Mouse (Mus musculus): ENCODE measurements at regions not wholly inside any gene's neighbourhood (a gene's known extent, or its start where the extent isn't known, plus 50 kb on each side); places are given as distances from the start of the nearest gene placed in this dataset.

- no peaks in the 10 kb centered on the region for H3K27me3 ChIP-seq (ENCODE audit: insufficient read depth, low read length)
- TF ChIP-seq CTCF (conservative IDR thresholded peaks at IDR 0.05; ENCODE audit: low read length), result no peak
- TF ChIP-seq NANOG (IDR thresholded peaks at IDR 0.05; ENCODE audit: borderline replicate concordance, low read length), result no peak
- TF ChIP-seq POU5F1 (IDR thresholded peaks at IDR 0.05; ENCODE audit: borderline replicate concordance, low read length), result no peak
- peaks cover 8% of the 10 kb centered on the region for H3K9me3 ChIP-seq (ENCODE audit: low read length)
- no peaks in the 10 kb centered on the region for H3K36me3 ChIP-seq (ENCODE audit: insufficient read depth, low read length)
- H3K4me3 ChIP-seq (replicated peaks; ENCODE audit: low read length), result no peak overlapping the region
- H3K4me1 ChIP-seq (replicated peaks; ENCODE audit: low read depth, low read length), result peaks cover 34% of the 10 kb centered on the region
These were observed 52.0 kb upstream of the 4930432M17Rik start for GRCm38 (mm10) chr3:121618561-121618960.

GRCm38 (mm10) chr3:121618161-121618560 lies 52.4 kb upstream of the 4930432M17Rik start:
- TF ChIP-seq CTCF (conservative IDR thresholded peaks at IDR 0.05; ENCODE audit: low read length), result no peak
- TF ChIP-seq POU5F1 (IDR thresholded peaks at IDR 0.05; ENCODE audit: borderline replicate concordance, low read length), result no peak
- no peak for TF ChIP-seq NANOG (IDR thresholded peaks at IDR 0.05; ENCODE audit: borderline replicate concordance, low read length)
- Histone ChIP-seq H3K36me3 (ENCODE audit: insufficient read depth, low read length) (no peaks in the 10 kb centered on the region), H3K4me3 (replicated peaks; ENCODE audit: low read length) (no peak overlapping the region), H3K27me3 (ENCODE audit: insufficient read depth, low read length) (no peaks in the 10 kb centered on the region), H3K9me3 (ENCODE audit: low read length) (peaks cover 8% of the 10 kb centered on the region), H3K4me1 (replicated peaks; ENCODE audit: low read depth, low read length) (peaks cover 34% of the 10 kb centered on the region)

GRCm38 (mm10) chr3:121617351-121617750 lies 53.2 kb upstream of the 4930432M17Rik start:
- TF ChIP-seq CTCF (conservative IDR thresholded peaks at IDR 0.05; ENCODE audit: low read length) (no peak), POU5F1 (IDR thresholded peaks at IDR 0.05; ENCODE audit: borderline replicate concordance, low read length) (no peak), NANOG (IDR thresholded peaks at IDR 0.05; ENCODE audit: borderline replicate concordance, low read length) (no peak)
- Histone ChIP-seq H3K27me3 (ENCODE audit: insufficient read depth, low read length) (no peaks in the 10 kb centered on the region), H3K36me3 (ENCODE audit: insufficient read depth, low read length) (no peaks in the 10 kb centered on the region), H3K4me3 (replicated peaks; ENCODE audit: low read length) (no peak overlapping the region), H3K9me3 (ENCODE audit: low read length) (peaks cover 8% of the 10 kb centered on the region), H3K4me1 (replicated peaks; ENCODE audit: low read depth, low read length) (peaks cover 34% of the 10 kb centered on the region)

- TF ChIP-seq NANOG (IDR thresholded peaks at IDR 0.05; ENCODE audit: borderline replicate concordance, low read length) (no peak), POU5F1 (IDR thresholded peaks at IDR 0.05; ENCODE audit: borderline replicate concordance, low read length) (no peak), CTCF (conservative IDR thresholded peaks at IDR 0.05; ENCODE audit: low read length) (no peak)
- Histone ChIP-seq H3K9me3 (ENCODE audit: low read length) (peaks cover 8% of the 10 kb centered on the region), H3K36me3 (ENCODE audit: insufficient read depth, low read length) (no peaks in the 10 kb centered on the region), H3K4me1 (replicated peaks; ENCODE audit: low read depth, low read length) (peaks cover 34% of the 10 kb centered on the region), H3K4me3 (replicated peaks; ENCODE audit: low read length) (no peak overlapping the region), H3K27me3 (ENCODE audit: insufficient read depth, low read length) (no peaks in the 10 kb centered on the region)
These were observed 54.5 kb upstream of the 4930432M17Rik start for GRCm38 (mm10) chr3:121616075-121616474.

GRCm38 (mm10) chr3:121614741-121615140 lies 55.8 kb upstream of the 4930432M17Rik start:
- no peaks in the 10 kb centered on the region for H3K27me3 ChIP-seq (ENCODE audit: insufficient read depth, low read length)
- no peak for TF ChIP-seq POU5F1 (IDR thresholded peaks at IDR 0.05; ENCODE audit: borderline replicate concordance, low read length)
- TF ChIP-seq NANOG (IDR thresholded peaks at IDR 0.05; ENCODE audit: borderline replicate concordance, low read length), result no peak
- TF ChIP-seq CTCF (conservative IDR thresholded peaks at IDR 0.05; ENCODE audit: low read length), result no peak
- H3K9me3 ChIP-seq (ENCODE audit: low read length), result peaks cover 8% of the 10 kb centered on the region
- peak overlapping the region; percentile 65 for H3K4me3 ChIP-seq (replicated peaks; ENCODE audit: low read length)
- no peaks in the 10 kb centered on the region for H3K36me3 ChIP-seq (ENCODE audit: insufficient read depth, low read length)
- H3K4me1 ChIP-seq (replicated peaks; ENCODE audit: low read depth, low read length), result peaks cover 32% of the 10 kb centered on the region

GRCm38 (mm10) chr3:121613224-121613623 lies 57.3 kb upstream of the 4930432M17Rik start:
- Histone ChIP-seq H3K4me3 (replicated peaks; ENCODE audit: low read length) (no peak overlapping the region), H3K36me3 (ENCODE audit: insufficient read depth, low read length) (no peaks in the 10 kb centered on the region), H3K4me1 (replicated peaks; ENCODE audit: low read depth, low read length) (peaks cover 29% of the 10 kb centered on the region), H3K9me3 (ENCODE audit: low read length) (peaks cover 8% of the 10 kb centered on the region), H3K27me3 (ENCODE audit: insufficient read depth, low read length) (no peaks in the 10 kb centered on the region)
- TF ChIP-seq POU5F1 (IDR thresholded peaks at IDR 0.05; ENCODE audit: borderline replicate concordance, low read length) (no peak), CTCF (conservative IDR thresholded peaks at IDR 0.05; ENCODE audit: low read length) (no peak), NANOG (IDR thresholded peaks at IDR 0.05; ENCODE audit: borderline replicate concordance, low read length) (no peak)

GRCm38 (mm10) chr3:121609845-121610244 lies 60.7 kb upstream of the 4930432M17Rik start:
- no peaks in the 10 kb centered on the region; the same call in 1 of the 2 replicates for H3K9me3 ChIP-seq (ENCODE audit: low read length)
- TF ChIP-seq POU5F1 (IDR thresholded peaks at IDR 0.05; ENCODE audit: borderline replicate concordance, low read length) (no peak), NANOG (IDR thresholded peaks at IDR 0.05; ENCODE audit: borderline replicate concordance, low read length) (no peak), CTCF (conservative IDR thresholded peaks at IDR 0.05; ENCODE audit: low read length) (no peak)
- no peaks in the 10 kb centered on the region for H3K36me3 ChIP-seq (ENCODE audit: insufficient read depth, low read length)
- H3K4me3 ChIP-seq (replicated peaks; ENCODE audit: low read length), result no peak overlapping the region
- H3K27me3 ChIP-seq (ENCODE audit: insufficient read depth, low read length), result no peaks in the 10 kb centered on the region
- peaks cover 43% of the 10 kb centered on the region for H3K4me1 ChIP-seq (replicated peaks; ENCODE audit: low read depth, low read length)

- H3K9me3 ChIP-seq (ENCODE audit: low read length), result no peaks in the 10 kb centered on the region; the same call in 1 of the 2 replicates
- no peaks in the 10 kb centered on the region for H3K36me3 ChIP-seq (ENCODE audit: insufficient read depth, low read length)
- H3K4me1 ChIP-seq (replicated peaks; ENCODE audit: low read depth, low read length), result peaks cover 43% of the 10 kb centered on the region
- no peak for TF ChIP-seq NANOG (IDR thresholded peaks at IDR 0.05; ENCODE audit: borderline replicate concordance, low read length)
- TF ChIP-seq CTCF (conservative IDR thresholded peaks at IDR 0.05; ENCODE audit: low read length), result no peak
- no peak for TF ChIP-seq POU5F1 (IDR thresholded peaks at IDR 0.05; ENCODE audit: borderline replicate concordance, low read length)
- no peaks in the 10 kb centered on the region for H3K27me3 ChIP-seq (ENCODE audit: insufficient read depth, low read length)
- no peak overlapping the region for H3K4me3 ChIP-seq (replicated peaks; ENCODE audit: low read length)
These were observed 61.5 kb upstream of the 4930432M17Rik start for GRCm38 (mm10) chr3:121609090-121609489.

GRCm38 (mm10) chr3:121604737-121605136 lies 65.8 kb upstream of the 4930432M17Rik start:
- peaks cover 78% of the 10 kb centered on the region for H3K4me1 ChIP-seq (replicated peaks; ENCODE audit: low read depth, low read length)
- TF ChIP-seq POU5F1 (IDR thresholded peaks at IDR 0.05; ENCODE audit: borderline replicate concordance, low read length) (no peak), CTCF (conservative IDR thresholded peaks at IDR 0.05; ENCODE audit: low read length) (no peak), NANOG (IDR thresholded peaks at IDR 0.05; ENCODE audit: borderline replicate concordance, low read length) (no peak)
- H3K27me3 ChIP-seq (ENCODE audit: insufficient read depth, low read length), result no peaks in the 10 kb centered on the region
- H3K4me3 ChIP-seq (replicated peaks; ENCODE audit: low read length), result no peak overlapping the region
- no peaks in the 10 kb centered on the region; the same call in 1 of the 2 replicates for H3K9me3 ChIP-seq (ENCODE audit: low read length)
- no peaks in the 10 kb centered on the region for H3K36me3 ChIP-seq (ENCODE audit: insufficient read depth, low read length)
